ENCODE assay signal across 7 mouse cellular contexts in the genomic region with DNA sequence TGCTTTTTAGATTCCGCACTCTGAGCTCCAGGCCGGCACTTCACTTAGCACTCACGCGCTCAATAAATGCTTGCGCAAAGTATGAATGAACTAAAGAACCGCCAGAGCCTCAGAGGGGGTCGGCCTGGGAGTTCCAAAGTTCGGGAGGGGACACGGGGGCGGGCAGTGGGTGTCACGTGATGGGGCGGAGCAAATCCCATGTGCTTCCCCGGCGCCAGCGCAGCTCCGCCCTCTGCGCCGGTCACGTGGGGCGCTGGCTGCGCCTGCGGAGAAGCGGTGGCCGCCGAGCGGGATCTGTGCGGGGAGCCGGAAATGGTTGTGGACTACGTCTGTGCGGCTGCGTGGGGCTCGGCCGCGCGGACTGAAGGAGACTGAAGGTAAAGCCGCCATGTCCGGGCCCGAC. TPM values are rescaled to one million over a fixed set of nuclear protein-coding genes. Genes with fewer than 3 reads are reported as not detected.
DNase-seq lines count a peak whose midpoint lies in the region; ATAC-seq and TF ChIP-seq lines count a peak whose summit lies in the region.

No protein-coding gene starts in this region.

- H3K4me2 ChIP-seq in intestine, postnatal 0 days (replicated peaks; ENCODE audit: low read depth), result peak overlapping the region; percentile 78
- H3K4me2 ChIP-seq in midbrain, embryonic 12.5 days (replicated peaks), result peak overlapping the region; percentile 90

- WGBS in intestine, postnatal 0 days, result under 1% methylated on average over 36 of the region's 38 CpGs
- WGBS in midbrain, embryonic 12.5 days, result under 1% methylated on average over 35 of the region's 38 CpGs
- under 1% methylated on average over 38 of the region's 38 CpGs for WGBS in small intestine, adult 2 months

- H3K36me3 ChIP-seq in intestine, postnatal 0 days (ENCODE audit: control insufficient read depth, insufficient read depth), result peaks cover 24% of the 10 kb centered on the region
- peaks cover 27% of the 10 kb centered on the region for H3K36me3 ChIP-seq in midbrain, embryonic 12.5 days
- peaks cover 16% of the 10 kb centered on the region for H3K36me3 ChIP-seq in small intestine, adult 2 months (ENCODE audit: control insufficient read depth, insufficient read depth, low read length)

- TF ChIP-seq CTCF in intestine, postnatal 0 days (IDR thresholded peaks at IDR 0.05; ENCODE audit: low read depth), result no peak
- no peak for TF ChIP-seq CTCF in small intestine, adult 2 months (IDR thresholded peaks at IDR 0.05; ENCODE audit: extremely low read depth, insufficient read length, insufficient replicate concordance, low read depth, low read length)

- peak overlapping the region; percentile 93 for H3K4me3 ChIP-seq in intestine, postnatal 0 days (ENCODE audit: low read depth, low read length)
- peak overlapping the region; percentile 93 for H3K4me3 ChIP-seq in midbrain, embryonic 12.5 days
- peak overlapping the region; percentile 98 for H3K4me3 ChIP-seq in small intestine, adult 2 months (ENCODE audit: low read depth, low read length)

- peak overlapping the region; percentile 98 for H3K27ac ChIP-seq in intestine, postnatal 0 days (ENCODE audit: low read depth, low read length)
- H3K27ac ChIP-seq in midbrain, embryonic 12.5 days (replicated peaks), result peak overlapping the region; percentile 95
- H3K27ac ChIP-seq in small intestine, adult 2 months (ENCODE audit: insufficient read depth, low read depth, low read length), result peak overlapping the region; percentile 35; the same call in 1 of the 2 replicates

- no peaks in the 10 kb centered on the region for H3K27me3 ChIP-seq in intestine, postnatal 0 days (replicated peaks; ENCODE audit: control insufficient read depth, insufficient read depth, low read length)
- H3K27me3 ChIP-seq in midbrain, embryonic 12.5 days, result no peaks in the 10 kb centered on the region
- H3K27me3 ChIP-seq in small intestine, adult 2 months (ENCODE audit: control insufficient read depth, insufficient read depth, low read length), result no peaks in the 10 kb centered on the region

- ATAC-seq in intestine, postnatal 0 days, result peak; percentile 89
- ATAC-seq in midbrain, embryonic 12.5 days (ENCODE audit: low FRiP score, low read depth), result peak; percentile 96

- H3K4me1 ChIP-seq in intestine, postnatal 0 days (replicated peaks; ENCODE audit: control insufficient read depth, insufficient read depth, low read length), result no peaks in the 10 kb centered on the region; the same call in 1 of the 2 replicates
- H3K4me1 ChIP-seq in midbrain, embryonic 12.5 days, result peaks cover 19% of the 10 kb centered on the region
- H3K4me1 ChIP-seq in small intestine, adult 2 months (ENCODE audit: control insufficient read depth, insufficient read depth, insufficient read length, low read length), result peaks cover 13% of the 10 kb centered on the region

- TF ChIP-seq POLR2A in small intestine, adult 2 months (IDR thresholded peaks at IDR 0.05; ENCODE audit: low read depth, low read length), result peak; percentile 86

- H3K9me3 ChIP-seq in intestine, postnatal 0 days (ENCODE audit: control insufficient read depth), result no peaks in the 10 kb centered on the region
- no peaks in the 10 kb centered on the region for H3K9me3 ChIP-seq in midbrain, embryonic 12.5 days

- DNase-seq in adrenal gland, adult 8-10 months, result peak; percentile 96
- DNase-seq in embryo, embryonic 9.5 days (ENCODE audit: extremely low spot score), result peak; percentile 96
- peak; percentile 33 for DNase-seq in gonadal fat pad, adult 2 months (ENCODE audit: low read depth)
- peak; percentile 97 for DNase-seq in left cerebral cortex, postnatal 4 days

- peak overlapping the region; percentile 95 for H3K9ac ChIP-seq in intestine, postnatal 0 days (ENCODE audit: low read depth, low read length)
- H3K9ac ChIP-seq in midbrain, embryonic 12.5 days (replicated peaks), result peak overlapping the region; percentile 97

- intact Hi-C loops in left cerebral cortex, postnatal 4 days (cut with DNase I), result no loop called here

RNA-seq across cellular contexts. Expression of gene Eif4g1, which starts 4.4 kb away (rescaled TPM):
- total RNA-seq in adrenal gland, adult 8-10 months (2022), result 100 to 1,000 TPM; 347 to 386 (median 375) TPM
- polyA plus RNA-seq in gonadal fat pad, adult 2 months (2012; rRNA removed), result 338 and 402 TPM in 2 replicates
- 97.8 and 106 TPM in 2 replicates for polyA plus RNA-seq in intestine, postnatal 0 days (2015; fragmentation: Nextera tagmentation; extraction: Ambion mirVana)
- total RNA-seq in left cerebral cortex, postnatal 4 days (2021), result 100 to 1,000 TPM; 362 to 378 TPM
- 191 and 210 TPM in 2 replicates for polyA plus RNA-seq in midbrain, embryonic 12.5 days (2016; fragmentation: Nextera tagmentation; extraction: Ambion mirVana)
- polyA plus RNA-seq in small intestine, adult 2 months (2012; rRNA removed), result 213 and 340 TPM in 2 replicates

RNA-seq across cellular contexts. Expression of gene Fam131a, which starts 20.5 kb away (rescaled TPM):
- 10 to 100 TPM; 15.1 to 24.4 (median 19.7) TPM for total RNA-seq in adrenal gland, adult 8-10 months (2022)
- 11.8 and 12.7 TPM in 2 replicates for polyA plus RNA-seq in gonadal fat pad, adult 2 months (2012; rRNA removed)
- polyA plus RNA-seq in intestine, postnatal 0 days (2015; fragmentation: Nextera tagmentation; extraction: Ambion mirVana), result 4.7 and 5.0 TPM in 2 replicates
- 100 to 1,000 TPM; 101 to 115 TPM for total RNA-seq in left cerebral cortex, postnatal 4 days (2021)
- 17.9 and 18.0 TPM in 2 replicates for polyA plus RNA-seq in midbrain, embryonic 12.5 days (2016; fragmentation: Nextera tagmentation; extraction: Ambion mirVana)
- 2.5 and 3.9 TPM in 2 replicates for polyA plus RNA-seq in small intestine, adult 2 months (2012; rRNA removed)

RNA-seq across cellular contexts. Expression of gene Psmd2, which starts 21.0 kb away (rescaled TPM):
- 100 to 1,000 TPM; 261 to 301 (median 279) TPM for total RNA-seq in adrenal gland, adult 8-10 months (2022)
- 110 and 118 TPM in 2 replicates for polyA plus RNA-seq in gonadal fat pad, adult 2 months (2012; rRNA removed)
- polyA plus RNA-seq in intestine, postnatal 0 days (2015; fragmentation: Nextera tagmentation; extraction: Ambion mirVana), result 136 and 137 TPM in 2 replicates
- total RNA-seq in left cerebral cortex, postnatal 4 days (2021), result 100 to 1,000 TPM; 262 to 273 TPM
- 432 and 443 TPM in 2 replicates for polyA plus RNA-seq in midbrain, embryonic 12.5 days (2016; fragmentation: Nextera tagmentation; extraction: Ambion mirVana)
- 24.5 and 45.0 TPM in 2 replicates for polyA plus RNA-seq in small intestine, adult 2 months (2012; rRNA removed)

RNA-seq across cellular contexts. Expression of gene Ece2, which starts 42.9 kb away (rescaled TPM):
- 10 to 100 TPM; 11.0 to 45.0 (median 23.8) TPM for total RNA-seq in adrenal gland, adult 8-10 months (2022)
- polyA plus RNA-seq in gonadal fat pad, adult 2 months (2012; rRNA removed), result 0.18 and 0.32 TPM in 2 replicates
- 0.17 and 0.22 TPM in 2 replicates for polyA plus RNA-seq in intestine, postnatal 0 days (2015; fragmentation: Nextera tagmentation; extraction: Ambion mirVana)
- 10 to 100 TPM; 28.6 to 33.0 TPM for total RNA-seq in left cerebral cortex, postnatal 4 days (2021)
- polyA plus RNA-seq in midbrain, embryonic 12.5 days (2016; fragmentation: Nextera tagmentation; extraction: Ambion mirVana), result 7.8 and 9.7 TPM in 2 replicates
- 0.19 and 0.42 TPM in 2 replicates for polyA plus RNA-seq in small intestine, adult 2 months (2012; rRNA removed)

RNA-seq across cellular contexts. Expression of gene Polr2h, which starts 45.0 kb away (rescaled TPM):
- total RNA-seq in adrenal gland, adult 8-10 months (2022), result 10 to 100 TPM; 44.3 to 56.0 (median 51.0) TPM
- polyA plus RNA-seq in gonadal fat pad, adult 2 months (2012; rRNA removed), result 19.2 and 21.3 TPM in 2 replicates
- 52.9 and 54.2 TPM in 2 replicates for polyA plus RNA-seq in intestine, postnatal 0 days (2015; fragmentation: Nextera tagmentation; extraction: Ambion mirVana)
- 10 to 100 TPM; 30.5 to 32.0 TPM for total RNA-seq in left cerebral cortex, postnatal 4 days (2021)
- 84.5 and 87.6 TPM in 2 replicates for polyA plus RNA-seq in midbrain, embryonic 12.5 days (2016; fragmentation: Nextera tagmentation; extraction: Ambion mirVana)
- polyA plus RNA-seq in small intestine, adult 2 months (2012; rRNA removed), result 4.3 and 10.6 TPM in 2 replicates

Comparison
In these comparisons a context has a peak if more than half of its experiments do, and no peak if none do; other contexts are left out.
1. Peak in every context shown above with its lines: DNase-seq, ATAC-seq, H3K4me3 ChIP-seq and H3K27ac ChIP-seq.
2. DNase-seq: peak in every context shown above with its lines; median percentile 97 in left cerebral cortex, postnatal 4 days; 96 in adrenal gland, adult 8-10 months; 96 in embryo, embryonic 9.5 days; 33 in gonadal fat pad, adult 2 months.
3. H3K27ac ChIP-seq: peak in every context shown above with its lines; median percentile 98 in intestine, postnatal 0 days; 95 in midbrain, embryonic 12.5 days; 35 in small intestine, adult 2 months.